Mouse (Mus musculus) T-helper 17 cell (primary cell): ENCODE data around the gene Prkd3.

Source experiments
- in situ Hi-C, 2 experiments: fragments of 300-600 bp; cut with MboI, MseI; formaldehyde crosslinking; loops; 1 replicate in 1 of 2; 2 replicates in 1 of 2; pipeline ENCODE4 v1.15.1; 2025; ENCODE audit warnings: high pct_unique_total_duplicates in 2 of 2

The Prkd3 gene

GRCm38 (mm10) chr17:78937229-78937853 lies 83.3 kb downstream of the Prkd3 start:
- in situ Hi-C loops = loop anchor here in 1 of 2 experiments (10.0 kb wide), 1 partner anchor 417 kb away; the partner anchor contains the start of gene Cdc42ep3

DNA sequence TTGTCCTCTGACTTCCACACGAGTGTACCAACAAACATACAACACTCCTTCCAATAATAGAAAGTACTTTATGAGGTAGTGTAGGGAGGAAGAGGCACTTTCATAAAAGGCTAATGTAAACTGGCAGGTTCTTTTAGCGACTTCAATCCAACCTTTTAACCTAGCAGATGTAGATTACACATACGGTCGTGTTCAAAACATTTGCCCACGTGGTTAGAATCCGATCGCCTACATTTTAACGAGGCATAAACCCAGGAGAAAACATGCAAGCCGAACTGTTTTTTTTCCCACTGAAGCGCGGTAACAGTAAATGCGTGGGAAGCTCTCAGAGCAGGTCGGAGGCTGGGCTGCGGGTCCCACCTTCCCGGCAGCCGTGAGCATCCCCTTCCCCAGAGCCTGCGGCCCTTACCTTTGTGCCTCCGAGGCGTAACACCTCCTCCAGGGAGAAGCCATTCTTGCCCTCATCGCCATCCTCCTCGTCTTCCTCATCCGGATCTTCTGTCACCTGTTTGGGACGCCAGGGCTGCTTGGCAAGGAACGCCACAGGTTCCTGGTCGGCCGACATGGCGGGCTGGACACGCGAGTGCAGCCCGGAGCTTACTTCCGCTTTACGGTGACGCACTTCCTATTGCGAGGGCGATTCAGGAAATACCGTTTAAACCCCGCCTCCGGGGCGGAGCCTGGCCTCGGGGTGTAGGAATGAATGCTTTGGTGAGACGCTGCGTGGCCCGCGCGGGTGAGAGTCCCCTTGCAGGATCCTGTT lies 84.0 kb downstream of the Prkd3 start, which contains the start of the genes Cebpz and Ndufaf7:
TSS of gene Cebpz (minus strand) at position 601 of the 763 bp plus-strand sequence.
TSS of gene Ndufaf7 (plus strand) at position 671 of the 763 bp plus-strand sequence.
- in situ Hi-C loops = loop anchor here in 1 of 2 experiments (10.0 kb wide), 1 partner anchor 418 kb away; the partner anchor contains the start of gene Cdc42ep3

GRCm38 (mm10) chr17:78935857-78936256 lies 84.8 kb downstream of the Prkd3 start:
- in situ Hi-C loops = loop anchor here in 1 of 2 experiments (10.0 kb wide), 1 partner anchor 419 kb away; the partner anchor contains the start of gene Cdc42ep3

- in situ Hi-C loops = loop anchor here in 1 of 2 experiments (5.0 to 10.0 kb wide), 2 partner anchors 80 to 183 kb away; partner anchors contain the start of genes Gpatch11, Heatr5b and Strn
These were observed 102.9 kb downstream of the Prkd3 start for GRCm38 (mm10) chr17:78917696-78918095.

GRCm38 (mm10) chr17:78916899-78917298 lies 103.7 kb downstream of the Prkd3 start:
- in situ Hi-C loops = loop anchor here in 1 of 2 experiments (5.0 to 10.0 kb wide), 2 partner anchors 80 to 182 kb away; partner anchors contain the start of genes Gpatch11, Heatr5b and Strn

- in situ Hi-C loops = loop anchor here in 1 of 2 experiments (5.0 to 10.0 kb wide), 2 partner anchors 79 to 182 kb away; partner anchors contain the start of genes Gpatch11, Heatr5b and Strn
These were observed 104.2 kb downstream of the Prkd3 start, which contains the start of gene Cebpzos for GRCm38 (mm10) chr17:78916369-78916813. Gene Cebpzos, plus strand, starts transcription at chr17:78916500.

- in situ Hi-C loops = loop anchor here in 1 of 2 experiments (5.0 to 10.0 kb wide), 2 partner anchors 78 to 181 kb away; partner anchors contain the start of genes Gpatch11, Heatr5b and Strn
These were observed 104.8 kb downstream of the Prkd3 start for GRCm38 (mm10) chr17:78915772-78916171.

GRCm38 (mm10) chr17:78913921-78914320 lies 106.7 kb downstream of the Prkd3 start:
- in situ Hi-C loops = loop anchor here in 1 of 2 experiments (10.0 kb wide), 1 partner anchor 179 kb away; the partner anchor contains the start of gene Strn

DNA sequence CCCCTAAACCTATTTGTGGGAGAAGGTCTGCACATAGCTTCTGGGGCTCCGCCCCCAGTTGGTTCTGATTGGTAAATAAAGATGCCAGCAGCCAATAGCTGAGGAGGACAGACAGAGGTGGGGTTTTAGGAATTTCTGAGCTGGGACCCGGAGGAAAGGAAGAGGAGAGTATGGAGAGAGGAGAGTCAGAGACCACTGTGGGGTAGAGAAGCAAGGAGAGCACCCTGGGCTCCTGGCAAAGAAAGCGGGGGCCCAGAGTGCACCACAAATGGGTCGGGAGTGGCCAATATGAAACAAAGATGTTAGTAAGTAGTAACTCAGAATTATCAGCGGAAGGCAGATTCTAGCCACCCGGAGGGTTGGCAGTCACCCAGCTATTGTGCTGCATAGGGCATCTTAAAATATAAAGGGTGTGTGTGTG lies 107.7 kb downstream of the Prkd3 start:
- in situ Hi-C loops = loop anchor here in 1 of 2 experiments (10.0 kb wide), 1 partner anchor 178 kb away; the partner anchor contains the start of gene Strn

- in situ Hi-C loops = no loop called here
These were observed 111.2 kb downstream of the Prkd3 start for GRCm38 (mm10) chr17:78909374-78909773.

DNA sequence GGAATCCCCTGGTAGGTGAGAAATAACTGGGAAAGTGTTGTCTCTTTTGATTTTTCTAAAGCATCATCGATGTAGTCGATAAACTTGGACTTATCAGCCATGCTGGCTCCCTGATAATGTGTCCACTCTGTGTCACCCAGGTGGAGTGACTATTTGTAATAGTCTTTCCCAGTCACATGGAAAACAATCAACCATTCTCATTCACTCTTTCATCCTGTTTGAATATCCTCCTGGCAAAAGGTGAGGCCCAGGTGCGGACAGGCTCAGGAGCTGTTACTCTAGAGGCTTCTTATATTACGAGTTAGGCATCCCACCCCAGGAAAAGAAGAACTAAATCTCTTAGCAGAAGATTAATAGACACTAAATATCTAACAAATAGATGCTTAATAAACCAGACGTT lies 113.7 kb downstream of the Prkd3 start, which contains the start of gene Sult6b1:
TSS of gene Sult6b1 (minus strand) at position 101 of the 400 bp plus-strand sequence.
- in situ Hi-C loops = no loop called here

- in situ Hi-C loops = no loop called here
These were observed 117.5 kb downstream of the Prkd3 start for GRCm38 (mm10) chr17:78903158-78903557.
